In the genomic region with DNA sequence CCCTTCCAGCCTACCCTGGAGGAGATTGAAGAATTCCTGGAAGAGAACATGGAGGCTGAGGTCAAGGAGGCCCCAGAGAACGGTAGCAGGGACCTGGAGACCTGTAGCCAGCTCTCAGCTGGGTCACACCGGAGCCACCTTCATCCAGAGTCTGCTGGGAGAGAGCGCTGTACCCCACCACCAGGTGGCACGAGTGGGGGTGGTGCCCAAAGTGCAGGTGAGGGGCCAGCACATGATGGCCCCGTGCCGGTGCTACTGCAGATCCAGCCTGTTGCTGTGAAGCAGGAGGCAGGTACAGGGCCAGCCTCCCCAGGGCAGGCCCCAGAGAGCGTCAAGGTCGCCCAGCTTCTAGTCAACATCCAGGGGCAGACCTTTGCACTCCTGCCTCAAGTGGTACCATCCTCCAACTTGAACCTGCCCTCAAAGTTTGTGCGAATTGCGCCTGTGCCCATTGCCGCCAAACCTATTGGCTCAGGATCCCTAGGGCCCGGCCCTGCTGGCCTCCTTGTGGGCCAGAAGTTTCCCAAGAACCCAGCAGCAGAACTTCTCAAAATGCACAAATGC, we compare ENCODE assay signal across 16 mouse cellular contexts. TPM values are rescaled to one million over a fixed set of nuclear protein-coding genes. Genes with fewer than 3 reads are reported as not detected.
A peak's percentile ranks its signal among the peaks of the same experiment; 100 is the strongest.
DNase-seq lines count a peak whose midpoint lies in the region; ATAC-seq and TF ChIP-seq lines count a peak whose summit lies in the region.
"Had no signal": no experiment of that assay in that cellular context is flagged by ENCODE, and none has a peak within 500 bp of the region (broad histone marks: within the 10 kb centered on the region; RNA-seq: fewer than 3 reads in every experiment).

No protein-coding gene starts in this region.

- TF ChIP-seq CTCF in lung, postnatal 0 days (IDR thresholded peaks at IDR 0.05), result peak; percentile 14; the same call in 1 of the 2 replicates
- TF ChIP-seq CTCF in left cerebral cortex, adult 2 months (IDR thresholded peaks at IDR 0.05), result no peak

- H3K4me3 ChIP-seq in kidney, embryonic 14.5 days (ENCODE audit: low read length), result no peak overlapping the region
- no peak overlapping the region for H3K4me3 ChIP-seq in lung, postnatal 0 days (ENCODE audit: low read depth, low read length)
- no peak overlapping the region for H3K4me3 ChIP-seq in left cerebral cortex, adult 2 months
- H3K4me3 ChIP-seq: forebrain, embryonic 13.5 days; hindbrain, embryonic 15.5 days; midbrain, embryonic 12.5 days had no signal

- WGBS in kidney, embryonic 14.5 days, result 93% methylated on average over 12 of the region's 12 CpGs
- 90% methylated on average over 12 of the region's 12 CpGs for WGBS in lung, postnatal 0 days

- intact Hi-C loops in left cerebral cortex, adult 2 months (cut with DNase I), result no loop called here

- H3K9me3 ChIP-seq in kidney, embryonic 14.5 days (ENCODE audit: control insufficient read depth, low read length), result no peaks in the 10 kb centered on the region
- no peaks in the 10 kb centered on the region for H3K9me3 ChIP-seq in lung, postnatal 0 days (ENCODE audit: low read length)
- H3K9me3 ChIP-seq: forebrain, embryonic 13.5 days; hindbrain, embryonic 15.5 days; midbrain, embryonic 12.5 days had no signal

- H3K27ac ChIP-seq in kidney, embryonic 14.5 days (ENCODE audit: low read depth, low read length), result no peak overlapping the region
- H3K27ac ChIP-seq in lung, postnatal 0 days (ENCODE audit: low read length), result peak overlapping the region; percentile 98
- H3K27ac ChIP-seq in left cerebral cortex, adult 2 months, result no peak overlapping the region
- H3K27ac ChIP-seq: forebrain, embryonic 13.5 days; hindbrain, embryonic 15.5 days; macrophage; midbrain, embryonic 12.5 days had no signal

- no peak overlapping the region for H3K9ac ChIP-seq in kidney, embryonic 14.5 days (ENCODE audit: low read depth, low read length)
- H3K9ac ChIP-seq in lung, postnatal 0 days (replicated peaks; ENCODE audit: low read depth), result no peak overlapping the region
- H3K9ac ChIP-seq: forebrain, embryonic 13.5 days; hindbrain, embryonic 15.5 days; midbrain, embryonic 12.5 days had no signal

- H3K36me3 ChIP-seq in kidney, embryonic 14.5 days (ENCODE audit: control insufficient read depth, insufficient read depth, low read length), result no peaks in the 10 kb centered on the region
- 0 out of 2 replicates have a peak, but pooled peaks cover 4% of the 10 kb centered on the region for H3K36me3 ChIP-seq in lung, postnatal 0 days (ENCODE audit: insufficient read depth, low read length)
- H3K36me3 ChIP-seq: hindbrain, embryonic 15.5 days; midbrain, embryonic 12.5 days had no signal

- peak; percentile 62 for DNase-seq in adrenal gland, postnatal 10 days
- no peak for DNase-seq in adrenal gland, adult 18-20 months (ENCODE audit: low spot score in 2 of 2)
- peak; percentile 78 for DNase-seq in kidney, adult 11 months
- no peak for DNase-seq in lung, postnatal 0 days (ENCODE audit: low spot score)
- DNase-seq in lung, postnatal 10 days, result no peak
- DNase-seq in left cerebral cortex, adult 2 months (ENCODE audit: extremely low spot score in 1 of 2, low spot score in 2 of 2), result no peak
- no peak for DNase-seq in embryo, embryonic 9.5 days (ENCODE audit: extremely low spot score)
- DNase-seq: cerebellum, adult 9-10 months; thymus, postnatal 14 days had no signal

- ATAC-seq in kidney, embryonic 14.5 days (ENCODE audit: low FRiP score, low TSS enrichment), result no peak
- ATAC-seq in lung, postnatal 0 days, result no peak
- ATAC-seq: activated CD4-positive, CD25-positive, alpha-beta regulatory T cell, adult 4 months; forebrain, embryonic 13.5 days had no signal

- no peak overlapping the region for H3K4me2 ChIP-seq in kidney, embryonic 14.5 days (replicated peaks; ENCODE audit: low read depth, low read length)
- no peak overlapping the region for H3K4me2 ChIP-seq in lung, postnatal 0 days (replicated peaks; ENCODE audit: low read depth, low read length)
- H3K4me2 ChIP-seq: forebrain, embryonic 13.5 days; hindbrain, embryonic 15.5 days; midbrain, embryonic 12.5 days had no signal

- TF ChIP-seq EP300 in lung, postnatal 0 days (IDR thresholded peaks at IDR 0.05), result no peak

- H3K4me1 ChIP-seq in kidney, embryonic 14.5 days (ENCODE audit: control insufficient read depth, insufficient read depth, low read length), result 0 out of 2 replicates have a peak, but pooled peaks cover 9% of the 10 kb centered on the region
- peaks cover 49% of the 10 kb centered on the region; the same call in 1 of the 2 replicates for H3K4me1 ChIP-seq in lung, postnatal 0 days (ENCODE audit: insufficient read depth, low read depth, low read length)

- 0 out of 2 replicates have a peak, but pooled peaks cover 6% of the 10 kb centered on the region for H3K27me3 ChIP-seq in kidney, embryonic 14.5 days (ENCODE audit: control insufficient read depth, insufficient read depth, low read length)
- H3K27me3 ChIP-seq in lung, postnatal 0 days (replicated peaks; ENCODE audit: insufficient read depth, low read length), result no peaks in the 10 kb centered on the region

RNA-seq across cellular contexts. Expression of gene Klf15, which starts 4.6 kb away (rescaled TPM):
- total RNA-seq in adrenal gland, postnatal 10 days (2021), result 10 to 100 TPM; 14.8 to 42.1 TPM
- total RNA-seq in adrenal gland, adult 18-20 months (2021), result 10 to 100 TPM; 32.2 to 52.2 TPM
- 5.3 and 9.3 TPM in 2 replicates for polyA plus RNA-seq in kidney, embryonic 14.5 days (2014; fragmentation: Nextera tagmentation; extraction: Ambion mirVana)
- polyA plus RNA-seq in lung, postnatal 0 days (2015; fragmentation: Nextera tagmentation; extraction: Ambion mirVana), result 20.0 and 41.4 TPM in 2 replicates
- total RNA-seq in left cerebral cortex, adult 2 months (2021), result 10 to 100 TPM; 29.0 to 34.4 TPM
- polyA plus RNA-seq: activated CD4-positive, CD25-positive, alpha-beta regulatory T cell, adult 4 months had no signal

RNA-seq across cellular contexts. Expression of gene Aldh1l1, which starts 19.3 kb away (rescaled TPM):
- 10 to 100 TPM; 51.9 to 95.0 TPM for total RNA-seq in adrenal gland, postnatal 10 days (2021)
- 100 to 1,000 TPM; 180 to 197 TPM for total RNA-seq in adrenal gland, adult 18-20 months (2021)
- polyA plus RNA-seq in kidney, embryonic 14.5 days (2014; fragmentation: Nextera tagmentation; extraction: Ambion mirVana), result 1.4 and 2.9 TPM in 2 replicates
- 4.8 and 5.7 TPM in 2 replicates for polyA plus RNA-seq in lung, postnatal 0 days (2015; fragmentation: Nextera tagmentation; extraction: Ambion mirVana)
- 10 to 100 TPM; 62.6 to 66.0 TPM for total RNA-seq in left cerebral cortex, adult 2 months (2021)

RNA-seq across cellular contexts. Expression of gene Cfap100, which starts 38.3 kb away (rescaled TPM):
- total RNA-seq in adrenal gland, postnatal 10 days (2021), result under 1 TPM; 0.58 to 0.90 TPM
- under 1 TPM; 0.48 to 0.99 TPM for total RNA-seq in adrenal gland, adult 18-20 months (2021)
- 0.53 and 0.91 TPM in 2 replicates for polyA plus RNA-seq in kidney, embryonic 14.5 days (2014; fragmentation: Nextera tagmentation; extraction: Ambion mirVana)
- 3.9 and 5.2 TPM in 2 replicates for polyA plus RNA-seq in lung, postnatal 0 days (2015; fragmentation: Nextera tagmentation; extraction: Ambion mirVana)
- total RNA-seq in left cerebral cortex, adult 2 months (2021), result 1 to 10 TPM; 4.5 to 6.5 TPM
- polyA plus RNA-seq: macrophage; small intestine, adult 2 months had no signal

Comparison
In these comparisons a context has a peak if more than half of its experiments do, and no peak if none do; other contexts are left out.
1. DNase-seq: peak in adrenal gland, postnatal 10 days (single experiment) and kidney, adult 11 months (single experiment); none in adrenal gland, adult 18-20 months (0 of 2), lung, postnatal 0 days (single experiment), lung, postnatal 10 days (single experiment), left cerebral cortex, adult 2 months (0 of 2) and embryo, embryonic 9.5 days (single experiment).